Mouse (Mus musculus): Measurements from ENCODE around the gene Hoxa5.

- no peak for TF ChIP-seq ETS1 (conservative IDR thresholded peaks at IDR 0.05; ENCODE audit: low read depth, low read length)
- TF ChIP-seq BHLHE40 (IDR thresholded peaks at IDR 0.05; ENCODE audit: low read depth, low read length): no peak
- TF ChIP-seq POLR2AphosphoS2 (IDR thresholded peaks at IDR 0.05; ENCODE audit: low read depth, low read length): no peak
- TF ChIP-seq SMC3 (IDR thresholded peaks at IDR 0.05; ENCODE audit: low read depth, low read length): no peak
These were observed 49.4 kb upstream of the Hoxa5 start for GRCm38 (mm10) chr6:52253511-52254500.
